Mouse (Mus musculus): Measurements from ENCODE around the gene Zfp867.

- TF ChIP-seq CTCF (IDR thresholded peaks at IDR 0.05; ENCODE audit: extremely low read depth, insufficient read depth, low read length) (no peak), POLR2A (IDR thresholded peaks at IDR 0.05; ENCODE audit: extremely low read depth, insufficient read depth, low read length) (no peak)
Measured at GRCm38 (mm10) chr11:59460459-59460858, 11.8 kb downstream of the Zfp867 start.
